Mouse (Mus musculus): ENCODE results near the gene Egr4.

Egr4 gene

DNA sequence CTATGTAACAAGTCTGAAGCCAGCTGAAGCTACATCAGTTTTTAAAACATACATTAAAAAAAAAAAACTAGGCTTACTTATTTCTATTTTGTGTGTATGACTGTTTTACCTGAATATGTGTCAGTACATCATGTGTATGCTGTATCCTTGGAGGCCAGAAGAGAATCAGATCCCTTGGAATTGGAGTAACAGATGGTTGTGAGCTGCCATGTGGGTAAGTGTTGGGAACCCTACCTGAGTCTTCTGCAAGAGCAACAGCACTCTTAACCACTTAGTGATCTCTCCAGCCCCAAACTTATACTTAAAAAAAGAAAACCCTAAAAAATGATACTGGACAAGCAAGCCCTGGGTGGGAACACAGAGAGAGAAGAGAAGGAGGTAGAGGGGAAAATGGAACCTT is 16.4 kb downstream of the Egr4 start:
- peak; percentile 54 for DNase-seq (ENCODE audit: low read depth, low spot score)

DNA sequence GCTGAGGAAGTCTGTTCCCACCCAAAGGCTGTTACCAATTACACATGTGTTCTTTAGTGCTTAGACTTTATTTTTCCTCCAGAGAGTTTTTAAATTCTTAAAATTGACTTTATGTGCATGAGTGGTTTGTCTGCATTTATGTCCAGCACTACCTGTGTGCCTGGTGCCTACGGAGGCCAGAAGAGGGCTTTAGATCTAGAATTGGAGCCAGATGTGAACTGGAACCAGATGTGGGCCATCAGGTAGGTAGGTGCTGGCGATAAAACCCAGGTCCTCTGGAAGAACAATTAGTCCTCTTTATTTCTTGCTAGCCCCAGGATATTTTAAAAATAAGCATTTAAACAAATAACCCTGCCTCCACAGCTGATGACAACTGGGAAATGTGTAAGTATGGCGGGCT is 21.8 kb downstream of the Egr4 start:
- no peak for DNase-seq (ENCODE audit: low read depth, low spot score)

DNA sequence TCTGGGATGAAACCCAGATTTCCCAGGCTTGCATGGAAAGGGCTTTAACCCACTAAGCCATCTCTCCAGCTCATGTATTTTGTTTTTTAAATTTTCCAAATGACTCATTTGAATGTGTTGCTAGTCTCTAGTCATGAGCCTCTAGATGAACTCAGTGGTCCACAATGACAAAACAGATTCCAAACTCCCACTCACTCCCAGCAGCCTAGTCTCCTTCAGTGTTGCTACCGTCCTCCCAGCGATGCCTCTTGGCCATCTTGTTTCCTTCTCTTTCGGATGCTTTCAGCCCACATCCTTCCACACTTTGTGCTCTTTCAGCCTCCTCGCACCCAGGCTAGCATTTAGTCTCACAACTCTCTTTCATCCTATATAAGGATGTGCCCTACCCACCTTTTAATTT is 23.1 kb downstream of the Egr4 start:
- peak; percentile 68 for DNase-seq (ENCODE audit: low read depth, low spot score)

DNA sequence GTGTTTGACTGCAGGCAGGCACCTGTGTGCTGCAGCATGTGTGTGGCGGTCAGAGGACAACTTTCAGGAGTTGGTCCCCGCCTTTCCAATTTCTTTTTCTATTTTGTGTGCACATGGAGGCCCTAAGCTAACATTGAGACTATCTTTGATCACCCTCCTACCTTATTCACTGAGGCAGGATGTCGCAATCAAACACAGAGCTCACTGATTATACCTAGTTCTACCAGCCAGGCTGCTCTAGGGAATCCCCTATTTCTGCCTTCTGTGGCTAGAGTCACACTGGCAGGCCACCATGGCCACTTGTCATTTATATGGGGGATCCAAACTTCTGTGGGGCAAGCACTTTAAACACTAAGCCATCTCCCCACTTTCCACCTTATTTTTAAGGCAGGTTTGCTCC is 23.7 kb downstream of the Egr4 start:
- DNase-seq (ENCODE audit: low read depth, low spot score): no peak

DNA sequence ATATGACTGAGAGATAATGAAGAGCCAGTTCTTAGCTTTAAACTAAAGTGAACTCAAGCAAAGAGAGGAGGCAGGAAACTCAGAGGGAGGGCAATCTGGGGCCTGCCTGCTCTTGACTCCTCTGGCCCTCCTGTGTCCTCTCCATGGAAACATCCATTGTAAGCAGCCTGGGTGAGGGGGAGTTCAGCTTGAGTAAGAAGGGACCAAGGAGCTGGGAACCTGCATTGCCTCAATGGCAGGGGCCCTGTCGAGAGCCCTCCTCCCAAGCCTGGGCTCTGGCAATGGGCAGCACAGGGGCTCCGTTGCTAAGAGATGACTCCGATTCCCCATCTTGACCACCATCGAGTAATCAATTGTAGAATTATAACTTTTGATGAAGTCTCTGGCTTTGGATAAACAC is 24.9 kb downstream of the Egr4 start:
- DNase-seq (ENCODE audit: low read depth, low spot score): no peak

DNA sequence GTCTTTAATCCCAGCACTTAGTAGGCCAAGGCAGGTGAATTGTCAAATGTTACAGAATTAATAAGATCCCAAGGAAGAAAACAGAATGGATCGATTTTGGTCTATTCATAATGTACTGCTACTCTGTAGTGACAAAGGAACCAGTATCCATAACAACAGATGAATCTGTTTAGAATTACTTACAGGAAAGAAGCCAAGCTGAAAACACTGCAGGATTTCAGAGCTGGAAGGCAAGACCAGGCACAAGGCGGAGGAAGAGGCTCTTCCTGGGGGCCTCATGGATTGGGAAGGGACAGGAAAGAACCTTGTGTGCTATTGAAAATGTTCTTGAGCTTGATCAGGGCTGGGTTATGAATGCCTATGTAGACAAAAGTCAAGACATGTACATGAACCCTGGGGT is 27.7 kb downstream of the Egr4 start:
- no peak for DNase-seq (ENCODE audit: low read depth, low spot score)

DNA sequence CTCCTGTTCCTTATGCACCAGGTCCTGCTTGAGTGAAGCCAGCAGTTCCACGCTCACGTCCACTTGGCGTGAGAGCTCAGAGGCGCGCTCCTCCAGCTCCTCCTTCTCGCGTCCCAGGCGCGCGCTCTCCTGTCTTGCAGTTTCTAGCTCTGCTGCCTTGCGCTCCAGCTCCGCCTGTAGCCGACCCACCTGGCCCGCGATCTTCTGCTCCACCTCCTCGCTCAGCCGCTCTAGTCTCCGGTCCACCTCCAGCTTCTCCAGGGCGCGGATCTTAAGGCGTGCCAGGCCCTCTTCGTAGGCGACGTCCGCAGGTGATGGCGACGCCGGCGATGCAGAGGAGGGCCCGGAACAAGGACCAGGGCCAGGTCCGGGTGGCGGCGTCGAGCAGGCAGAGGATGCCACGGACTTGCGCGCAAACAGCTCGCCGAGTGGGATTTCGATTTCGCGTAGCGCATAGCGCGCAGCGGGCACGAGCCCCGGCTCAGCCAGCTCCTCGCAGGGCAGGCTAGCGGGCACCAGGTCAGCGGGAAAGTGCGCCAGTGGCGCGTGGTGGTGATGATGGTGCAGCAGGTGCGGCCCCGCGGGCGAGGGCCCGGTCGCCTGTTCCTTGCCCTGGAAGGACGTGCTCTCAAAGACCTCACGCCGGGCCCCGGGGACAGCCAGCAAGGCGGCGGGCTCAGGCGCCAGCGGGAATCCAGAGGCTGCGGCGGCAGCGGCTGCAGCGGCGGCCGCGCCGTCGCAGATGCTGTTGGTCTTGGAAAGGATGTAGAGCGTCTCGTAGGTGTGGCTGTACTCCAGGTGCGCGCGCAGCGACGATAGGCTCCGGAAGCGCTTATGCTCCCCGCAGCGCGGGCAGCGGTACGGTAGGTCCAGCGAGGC is 29.3 kb downstream of the Egr4 start:
- DNase-seq (ENCODE audit: low read depth, low spot score): peak; percentile 59

DNA sequence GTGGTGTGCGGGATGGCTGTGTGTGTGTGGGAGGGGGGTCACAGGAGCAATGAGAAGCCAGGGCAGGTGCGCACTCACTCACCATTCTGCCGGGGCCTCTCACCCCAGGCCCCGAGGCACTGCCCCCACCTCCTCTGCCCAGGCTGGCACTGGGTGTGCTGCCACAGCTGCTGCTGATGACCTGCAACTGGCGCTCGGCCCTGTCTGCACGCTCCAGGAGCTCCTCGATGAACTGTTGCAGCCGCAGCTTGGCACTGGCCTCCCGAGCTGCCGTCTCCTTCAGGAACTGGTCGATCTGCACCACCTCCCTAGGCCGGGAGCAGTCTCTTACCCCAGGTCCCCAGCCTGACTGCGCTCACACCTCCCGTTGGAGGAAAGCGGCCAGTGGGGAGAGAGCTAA is 32.7 kb downstream of the Egr4 start:
- DNase-seq (ENCODE audit: low read depth, low spot score): no peak

DNA sequence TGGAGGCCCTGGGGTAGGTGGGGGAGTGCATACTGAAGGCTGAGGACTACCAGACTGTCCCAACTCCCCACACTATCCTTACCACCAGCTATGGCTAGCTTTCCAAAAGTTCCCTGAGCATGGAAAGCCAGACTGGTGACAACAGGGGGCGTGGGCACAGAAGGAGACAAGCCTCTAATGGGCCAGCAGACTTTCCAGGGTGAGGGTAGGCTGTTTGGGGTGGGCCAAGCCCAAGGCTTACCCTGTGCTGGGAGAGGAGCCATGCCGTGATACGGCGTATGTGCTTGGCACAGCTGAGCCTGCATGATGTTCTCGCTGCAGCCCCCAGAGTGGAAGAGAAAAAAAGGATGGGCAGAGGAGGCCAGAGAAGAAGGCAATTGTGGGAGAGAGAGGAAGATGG is 33.4 kb downstream of the Egr4 start:
- DNase-seq (ENCODE audit: low read depth, low spot score): peak; percentile 58

DNA sequence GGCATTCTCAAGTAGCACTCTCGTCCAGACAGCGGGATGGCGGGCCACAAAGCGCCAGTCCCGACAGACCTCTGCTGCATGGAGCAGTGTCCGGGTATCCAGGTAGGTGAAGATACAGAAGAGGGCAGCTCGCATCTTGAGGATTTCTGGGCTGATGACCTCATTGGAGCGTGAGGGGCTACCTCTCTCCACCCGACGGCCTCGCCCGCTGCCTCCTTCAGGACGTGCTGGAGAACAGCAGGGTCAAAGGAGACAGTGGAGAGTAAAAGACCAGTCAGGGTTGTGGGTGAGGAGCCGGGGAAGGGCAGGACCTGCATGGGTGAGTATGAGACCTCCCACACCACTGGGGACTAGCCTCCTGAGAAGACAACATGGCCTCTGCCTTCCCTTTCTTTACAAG is 35.0 kb downstream of the Egr4 start:
- no peak for DNase-seq (ENCODE audit: low read depth, low spot score)

DNA sequence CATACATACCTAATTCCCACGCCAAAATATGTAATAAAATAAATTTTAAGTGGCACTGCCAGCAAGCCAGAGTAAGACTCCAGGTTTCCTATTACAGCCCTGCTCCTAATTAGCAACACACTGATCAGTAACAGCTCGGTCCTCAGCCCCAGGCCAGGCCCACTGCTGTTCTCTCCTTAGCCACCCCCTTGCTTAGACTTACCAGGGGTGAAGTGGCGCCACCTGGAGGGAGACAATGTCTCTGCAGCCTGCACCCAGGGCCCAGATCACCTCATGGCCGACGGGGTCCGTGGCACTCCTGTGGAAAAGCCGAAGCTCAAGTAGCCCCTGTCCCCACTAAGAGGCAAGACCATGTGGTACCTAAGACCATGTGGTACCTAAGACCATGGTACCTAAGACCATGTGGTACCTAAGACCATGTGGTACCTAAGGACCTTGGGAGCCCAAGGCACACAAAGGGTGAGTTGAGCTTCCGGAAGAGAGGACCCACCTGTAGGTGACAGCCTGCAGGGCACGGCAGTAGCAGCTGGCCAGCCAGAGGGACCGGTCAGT is 35.9 kb downstream of the Egr4 start:
- peak; percentile 45 for DNase-seq (ENCODE audit: low read depth, low spot score)

DNA sequence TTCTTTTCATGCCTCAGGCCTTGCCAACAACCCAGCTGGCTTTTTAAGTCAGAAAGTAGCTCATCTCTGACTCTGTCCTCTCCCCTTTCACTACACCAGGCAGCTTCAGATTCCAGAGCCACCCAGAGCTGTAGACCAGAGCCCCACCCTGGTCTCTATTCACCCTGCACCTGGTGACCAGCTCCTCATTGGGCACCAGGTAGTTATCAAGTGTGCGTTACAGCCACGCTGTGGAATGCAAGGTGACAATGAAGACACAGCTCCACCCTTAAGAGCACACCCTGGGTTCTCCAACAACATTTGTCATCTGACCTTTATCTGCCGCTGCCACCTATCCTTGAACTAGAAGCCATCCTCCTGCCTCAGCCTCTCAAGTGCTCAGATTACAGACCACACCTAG is 37.8 kb downstream of the Egr4 start:
- no peak for DNase-seq (ENCODE audit: low read depth, low spot score)

DNA sequence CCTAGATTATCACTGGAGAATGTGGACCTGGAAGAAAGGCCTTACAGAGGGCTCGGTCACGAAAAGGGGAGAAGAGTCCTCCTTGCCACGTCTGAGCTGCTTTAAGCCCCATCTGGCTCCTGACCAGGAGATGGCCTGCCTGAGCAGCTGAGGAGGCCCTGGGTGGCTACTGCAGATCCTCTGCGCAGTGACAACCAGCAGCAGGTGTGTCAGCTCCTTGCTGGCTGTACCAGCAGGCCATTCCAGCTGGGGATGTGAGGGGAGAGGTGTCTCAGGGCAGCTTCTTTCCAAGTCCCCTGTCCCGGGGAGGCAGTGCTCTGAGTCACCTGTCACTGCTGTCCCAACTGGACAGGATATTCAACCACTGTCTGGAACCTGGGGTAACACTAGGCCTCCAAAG is 40.8 kb downstream of the Egr4 start:
- no peak for DNase-seq (ENCODE audit: low read depth, low spot score)

DNA sequence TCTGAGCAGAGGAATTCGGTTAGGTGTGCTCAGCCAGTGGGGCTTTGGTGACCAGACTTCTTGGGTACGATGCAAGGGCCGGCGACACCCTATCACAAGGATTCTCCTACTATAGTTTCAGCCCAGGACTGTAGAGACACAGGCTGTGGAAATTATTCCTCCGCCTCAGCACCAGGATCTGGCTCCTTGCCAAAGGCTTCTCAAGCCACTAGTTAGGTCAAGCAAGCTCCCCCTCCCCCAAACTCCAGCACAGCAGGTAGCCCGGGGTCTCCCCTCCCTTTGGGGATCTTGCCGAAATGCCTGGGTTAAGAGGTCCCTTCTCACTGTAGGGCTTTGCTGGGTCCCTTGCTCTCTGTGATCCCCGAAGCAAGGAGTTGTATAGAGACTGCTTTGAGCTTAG is 41.4 kb downstream of the Egr4 start:
- DNase-seq (ENCODE audit: low read depth, low spot score): no peak

DNA sequence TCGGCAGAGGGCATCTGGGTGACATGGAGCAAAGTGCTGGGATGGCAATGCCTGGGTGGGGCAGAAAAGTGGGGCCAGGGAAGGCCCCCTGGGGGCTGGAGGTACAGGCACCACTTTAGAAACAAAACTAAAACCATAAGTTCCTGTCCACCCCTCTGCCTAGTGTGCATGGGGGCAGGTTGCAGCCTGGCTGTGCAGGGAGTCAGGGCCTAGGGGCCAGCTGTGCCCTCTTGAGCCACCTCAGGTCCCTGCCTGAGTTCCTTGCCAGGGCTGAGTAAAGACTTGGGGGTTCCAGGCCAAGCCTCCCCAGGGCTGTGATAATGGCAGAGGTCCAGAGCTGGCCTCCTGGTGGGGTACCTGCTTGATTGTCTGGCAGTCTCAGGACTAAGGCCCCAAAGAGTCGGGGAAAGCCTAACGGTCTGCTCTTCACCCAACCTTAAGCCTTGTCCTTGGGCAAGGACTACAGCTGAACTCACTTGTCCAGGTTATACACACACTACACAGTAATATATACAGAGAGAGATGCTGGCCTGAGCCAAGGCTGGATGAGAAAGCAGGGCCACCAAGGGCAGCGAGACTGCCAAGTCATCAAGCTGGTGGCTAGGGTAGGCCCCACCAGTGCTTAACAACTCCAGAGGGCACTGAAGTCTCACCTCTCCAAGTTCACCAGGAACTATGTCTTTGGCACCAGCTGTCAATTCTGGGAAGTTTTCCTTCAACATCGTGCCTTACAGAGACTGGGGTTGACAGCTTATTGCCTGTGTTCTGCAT is 43.5 kb downstream of the Egr4 start:
- DNase-seq (ENCODE audit: low read depth, low spot score): no peak

DNA sequence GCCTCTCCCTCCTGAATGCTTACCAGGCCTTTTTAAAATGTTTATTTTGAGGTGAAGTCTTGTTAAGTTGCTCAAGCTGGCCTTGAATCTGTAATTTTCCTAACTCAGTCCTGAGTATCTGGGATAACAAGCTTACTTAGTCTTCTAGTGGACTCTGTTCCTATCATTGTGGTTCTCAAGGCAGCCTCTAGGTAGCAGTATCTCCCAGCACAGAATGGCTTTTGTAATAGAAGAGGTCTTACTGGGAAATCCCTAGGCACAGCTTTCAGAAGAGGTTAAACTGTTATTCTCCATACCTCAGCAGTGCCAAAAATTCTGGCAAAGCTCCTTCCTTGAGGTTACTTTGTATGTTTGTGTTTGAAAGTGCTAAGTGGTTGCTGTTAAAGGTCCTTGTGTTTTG is 48.0 kb downstream of the Egr4 start:
- DNase-seq (ENCODE audit: low read depth, low spot score): peak; percentile 74
